Mouse (Mus musculus): Measurements from ENCODE around the gene Hist1h2an. TPM values are rescaled to one million over a fixed set of nuclear protein-coding genes. Genes with fewer than 3 reads are reported as not detected.

The Hist1h2an gene
- polyA plus RNA-seq (2012; rRNA removed) = 25.0 and 44.3 TPM in 2 replicates

DNA sequence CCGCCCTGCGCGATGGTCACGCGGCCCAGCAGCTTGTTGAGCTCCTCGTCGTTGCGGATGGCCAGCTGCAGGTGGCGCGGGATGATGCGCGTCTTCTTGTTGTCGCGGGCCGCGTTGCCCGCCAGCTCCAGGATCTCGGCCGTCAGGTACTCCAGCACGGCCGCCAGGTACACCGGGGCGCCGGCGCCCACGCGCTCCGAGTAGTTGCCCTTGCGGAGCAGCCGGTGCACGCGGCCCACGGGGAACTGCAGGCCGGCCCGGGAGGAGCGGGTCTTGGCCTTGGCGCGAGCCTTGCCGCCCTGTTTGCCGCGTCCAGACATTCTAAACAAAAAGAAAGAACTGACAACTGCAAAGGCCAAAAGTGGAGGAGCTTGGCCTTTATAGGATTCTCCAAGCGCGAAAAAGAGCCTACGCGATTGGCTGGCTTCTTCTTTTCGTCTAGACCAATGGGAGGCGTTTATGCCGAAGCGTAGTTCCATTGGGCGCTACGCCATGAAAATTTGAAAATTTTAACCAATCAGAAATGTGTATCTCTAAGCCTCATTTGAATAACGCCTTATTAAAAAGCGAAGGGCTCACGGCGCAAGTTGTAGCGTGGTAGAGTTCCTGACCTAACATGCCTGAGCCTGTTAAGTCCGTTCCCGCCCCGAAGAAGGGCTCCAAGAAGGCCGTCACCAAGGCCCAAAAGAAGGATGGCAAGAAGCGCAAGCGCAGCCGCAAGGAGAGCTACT is at the start of gene Hist1h2an, which contains the start of gene Hist1h2bp:
Gene Hist1h2an (minus strand): TSS at position 320 of the 731 bp plus-strand sequence.
Gene Hist1h2bp (plus strand): TSS at position 563 of the 731 bp plus-strand sequence.

DNA sequence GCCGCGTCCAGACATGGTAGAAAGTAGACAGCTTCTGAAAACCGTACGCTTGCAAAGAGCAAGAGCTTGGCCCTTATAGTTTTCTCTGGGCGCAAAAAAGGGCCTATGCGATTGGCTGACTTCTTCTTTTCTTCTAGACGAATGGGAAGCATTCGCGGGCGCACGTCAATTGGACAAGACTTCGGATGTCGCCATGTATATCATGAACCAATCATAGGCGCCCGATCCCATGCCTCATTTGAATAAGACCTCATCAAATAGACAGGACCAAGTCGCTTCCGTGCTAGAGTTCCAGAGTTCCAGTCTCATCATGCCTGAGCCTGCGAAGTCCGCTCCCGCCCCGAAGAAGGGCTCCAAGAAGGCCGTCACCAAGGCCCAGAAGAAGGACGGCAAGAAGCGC is 46.4 kb upstream of the Hist1h2an start, which contains the start of the genes Hist1h2ap and Hist1h2br:
Gene Hist1h2ap (minus strand): TSS at position 47 of the 400 bp plus-strand sequence.
Gene Hist1h2br (plus strand): TSS at position 283 of the 400 bp plus-strand sequence.

DNA sequence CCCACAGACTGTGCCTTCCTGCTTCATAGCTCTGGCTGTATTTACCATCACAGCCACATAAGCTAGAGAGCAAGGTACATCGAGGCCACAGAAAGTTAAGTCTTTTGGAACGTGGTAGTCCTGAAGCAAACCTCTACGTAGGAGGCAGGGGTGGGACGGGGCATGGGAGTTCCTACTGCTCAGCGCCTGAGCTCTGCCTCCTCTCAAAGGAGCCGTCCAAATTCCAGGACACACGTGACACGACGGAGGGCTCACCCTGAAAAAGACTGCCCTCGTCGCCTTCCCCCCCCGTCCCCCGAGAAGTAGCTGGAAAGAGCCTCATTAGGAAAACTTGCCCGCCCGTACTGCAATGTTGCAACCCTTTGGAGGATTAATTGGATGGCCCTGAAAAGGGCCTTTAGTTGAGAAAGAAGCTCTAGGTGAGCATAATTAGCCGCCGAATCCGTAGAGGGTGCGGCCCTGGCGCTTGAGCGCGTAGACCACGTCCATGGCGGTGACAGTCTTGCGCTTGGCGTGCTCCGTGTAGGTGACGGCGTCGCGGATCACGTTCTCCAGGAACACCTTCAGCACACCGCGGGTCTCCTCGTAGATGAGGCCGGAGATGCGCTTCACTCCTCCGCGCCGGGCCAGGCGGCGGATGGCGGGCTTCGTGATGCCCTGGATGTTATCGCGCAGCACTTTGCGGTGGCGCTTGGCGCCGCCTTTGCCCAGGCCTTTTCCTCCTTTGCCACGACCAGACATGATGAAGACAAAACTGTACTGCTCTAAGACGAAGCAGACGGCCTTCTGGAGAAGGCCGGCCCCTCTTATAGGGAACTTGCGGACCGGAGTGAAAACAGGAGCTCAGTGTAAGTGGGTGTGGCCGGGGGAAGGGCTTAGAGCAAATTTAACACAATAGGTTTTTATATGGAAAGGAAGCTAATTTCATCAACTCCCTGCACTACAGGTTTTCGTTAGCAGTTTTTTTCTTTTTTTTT is 44.7 kb upstream of the Hist1h2an start, which contains the start of gene Hist1h4n:
Gene Hist1h4n (minus strand): TSS at position 779 of the 977 bp plus-strand sequence.

DNA sequence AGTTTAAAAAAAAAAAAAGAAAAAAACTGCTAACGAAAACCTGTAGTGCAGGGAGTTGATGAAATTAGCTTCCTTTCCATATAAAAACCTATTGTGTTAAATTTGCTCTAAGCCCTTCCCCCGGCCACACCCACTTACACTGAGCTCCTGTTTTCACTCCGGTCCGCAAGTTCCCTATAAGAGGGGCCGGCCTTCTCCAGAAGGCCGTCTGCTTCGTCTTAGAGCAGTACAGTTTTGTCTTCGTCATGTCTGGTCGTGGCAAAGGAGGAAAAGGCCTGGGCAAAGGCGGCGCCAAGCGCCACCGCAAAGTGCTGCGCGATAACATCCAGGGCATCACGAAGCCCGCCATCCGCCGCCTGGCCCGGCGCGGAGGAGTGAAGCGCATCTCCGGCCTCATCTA is 24.5 kb upstream of the Hist1h2an start, which contains the start of gene Hist1h4m:
Gene Hist1h4m (plus strand): TSS at position 208 of the 400 bp plus-strand sequence.

DNA sequence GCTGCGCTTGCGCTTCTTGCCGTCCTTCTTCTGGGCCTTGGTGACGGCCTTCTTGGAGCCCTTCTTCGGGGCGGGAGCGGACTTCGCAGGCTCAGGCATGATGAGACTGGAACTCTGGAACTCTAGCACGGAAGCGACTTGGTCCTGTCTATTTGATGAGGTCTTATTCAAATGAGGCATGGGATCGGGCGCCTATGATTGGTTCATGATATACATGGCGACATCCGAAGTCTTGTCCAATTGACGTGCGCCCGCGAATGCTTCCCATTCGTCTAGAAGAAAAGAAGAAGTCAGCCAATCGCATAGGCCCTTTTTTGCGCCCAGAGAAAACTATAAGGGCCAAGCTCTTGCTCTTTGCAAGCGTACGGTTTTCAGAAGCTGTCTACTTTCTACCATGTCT is 23.1 kb upstream of the Hist1h2an start, which contains the start of the genes Hist1h2bq and Hist1h2ao:
Gene Hist1h2bq (minus strand): TSS at position 125 of the 400 bp plus-strand sequence.
Gene Hist1h2ao (plus strand): TSS at position 393 of the 400 bp plus-strand sequence.

DNA sequence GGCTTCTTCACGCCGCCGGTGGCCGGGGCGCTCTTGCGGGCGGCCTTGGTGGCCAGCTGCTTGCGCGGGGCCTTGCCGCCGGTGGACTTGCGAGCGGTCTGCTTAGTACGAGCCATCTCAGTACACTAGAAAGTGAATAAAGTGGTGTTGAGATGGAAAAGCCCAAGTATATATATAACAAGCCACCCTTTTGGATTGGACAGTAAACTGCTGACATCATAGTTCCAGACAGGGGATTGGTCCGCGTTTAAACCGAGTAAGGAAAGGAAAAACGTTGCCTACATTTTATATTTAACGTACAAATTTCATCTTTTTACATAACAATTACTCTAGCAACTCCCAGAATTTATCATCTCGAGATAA is 3.8 kb downstream of the Hist1h2an start, which contains the start of gene Hist1h3i:
Gene Hist1h3i (minus strand): TSS at position 116 of the 363 bp plus-strand sequence.

DNA sequence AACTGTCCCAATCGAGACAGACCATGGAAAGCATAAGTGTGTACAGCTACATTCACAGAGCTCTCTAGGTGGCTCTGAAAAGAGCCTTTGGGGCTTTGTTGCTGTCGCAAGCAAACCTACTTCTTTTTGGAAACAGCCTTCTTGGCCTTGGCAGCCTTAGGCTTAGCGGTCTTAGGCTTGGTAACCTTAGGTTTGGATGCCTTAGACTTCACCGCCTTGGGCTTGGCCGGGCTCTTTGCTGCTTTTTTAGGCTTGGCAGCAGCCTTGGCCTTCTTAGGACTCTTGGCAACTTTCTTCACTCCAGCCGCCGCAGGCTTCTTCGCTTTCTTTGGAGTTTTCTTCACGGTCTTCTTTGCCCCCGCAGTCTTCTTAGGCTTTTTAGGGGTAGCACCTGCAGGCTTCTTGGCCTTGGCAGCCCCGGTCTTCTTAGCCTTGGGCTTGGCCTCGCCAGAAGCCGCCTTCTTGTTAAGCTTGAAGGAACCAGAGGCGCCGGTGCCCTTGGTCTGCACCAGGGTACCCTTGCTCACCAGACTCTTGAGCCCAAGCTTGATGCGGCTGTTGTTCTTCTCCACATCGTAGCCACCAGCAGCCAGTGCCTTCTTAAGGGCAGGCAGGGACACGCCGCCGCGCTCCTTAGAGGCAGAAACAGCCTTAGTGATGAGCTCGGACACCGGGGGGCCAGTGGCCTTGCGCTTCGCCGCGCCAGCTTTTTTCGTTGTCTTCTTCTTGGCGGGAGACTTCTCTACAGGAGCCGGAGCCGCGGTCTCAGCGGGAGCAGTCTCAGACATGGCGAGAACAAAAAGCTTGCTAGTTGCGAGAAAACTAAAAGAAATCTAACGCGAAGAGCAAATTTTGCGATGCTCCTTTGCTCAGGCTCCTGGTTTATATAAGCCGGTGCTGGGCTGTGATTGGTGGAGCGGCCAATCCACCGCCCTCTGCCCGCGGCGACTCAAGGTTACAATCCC is 7.0 kb downstream of the Hist1h2an start, which contains the start of gene Hist1h1b:
Gene Hist1h1b (minus strand): TSS at position 859 of the 965 bp plus-strand sequence.

DNA sequence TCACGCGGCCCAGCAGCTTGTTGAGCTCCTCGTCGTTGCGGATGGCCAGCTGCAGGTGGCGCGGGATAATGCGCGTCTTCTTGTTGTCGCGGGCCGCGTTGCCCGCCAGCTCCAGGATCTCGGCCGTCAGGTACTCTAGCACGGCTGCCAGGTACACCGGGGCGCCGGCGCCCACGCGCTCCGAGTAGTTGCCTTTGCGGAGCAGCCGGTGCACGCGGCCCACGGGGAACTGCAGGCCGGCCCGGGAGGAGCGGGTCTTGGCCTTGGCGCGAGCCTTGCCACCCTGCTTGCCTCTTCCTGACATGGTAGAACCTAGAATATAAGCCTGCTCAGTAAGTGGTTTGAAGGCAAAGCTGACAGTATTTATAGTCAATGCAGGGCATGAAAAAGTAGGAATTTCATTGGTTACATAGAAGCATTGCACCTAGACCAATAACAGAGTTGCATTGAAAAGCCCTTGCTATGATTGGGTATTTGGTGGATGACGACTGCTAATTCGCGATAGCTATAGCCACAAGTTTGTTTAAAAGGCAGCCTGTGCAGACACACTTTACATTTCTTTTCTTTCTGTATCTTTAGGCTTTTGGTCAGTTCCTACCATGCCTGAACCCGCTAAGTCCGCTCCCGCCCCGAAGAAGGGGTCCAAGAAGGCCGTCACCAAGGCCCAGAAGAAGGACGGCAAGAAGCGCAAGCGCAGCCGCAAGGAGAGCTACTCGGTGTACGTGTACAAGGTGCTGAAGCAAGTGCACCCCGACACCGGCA is 33.3 kb downstream of the Hist1h2an start, which contains the start of the genes Hist1h2ak and Hist1h2bn:
Gene Hist1h2ak (minus strand): TSS at position 304 of the 762 bp plus-strand sequence.
Gene Hist1h2bn (plus strand): TSS at position 600 of the 762 bp plus-strand sequence.

DNA sequence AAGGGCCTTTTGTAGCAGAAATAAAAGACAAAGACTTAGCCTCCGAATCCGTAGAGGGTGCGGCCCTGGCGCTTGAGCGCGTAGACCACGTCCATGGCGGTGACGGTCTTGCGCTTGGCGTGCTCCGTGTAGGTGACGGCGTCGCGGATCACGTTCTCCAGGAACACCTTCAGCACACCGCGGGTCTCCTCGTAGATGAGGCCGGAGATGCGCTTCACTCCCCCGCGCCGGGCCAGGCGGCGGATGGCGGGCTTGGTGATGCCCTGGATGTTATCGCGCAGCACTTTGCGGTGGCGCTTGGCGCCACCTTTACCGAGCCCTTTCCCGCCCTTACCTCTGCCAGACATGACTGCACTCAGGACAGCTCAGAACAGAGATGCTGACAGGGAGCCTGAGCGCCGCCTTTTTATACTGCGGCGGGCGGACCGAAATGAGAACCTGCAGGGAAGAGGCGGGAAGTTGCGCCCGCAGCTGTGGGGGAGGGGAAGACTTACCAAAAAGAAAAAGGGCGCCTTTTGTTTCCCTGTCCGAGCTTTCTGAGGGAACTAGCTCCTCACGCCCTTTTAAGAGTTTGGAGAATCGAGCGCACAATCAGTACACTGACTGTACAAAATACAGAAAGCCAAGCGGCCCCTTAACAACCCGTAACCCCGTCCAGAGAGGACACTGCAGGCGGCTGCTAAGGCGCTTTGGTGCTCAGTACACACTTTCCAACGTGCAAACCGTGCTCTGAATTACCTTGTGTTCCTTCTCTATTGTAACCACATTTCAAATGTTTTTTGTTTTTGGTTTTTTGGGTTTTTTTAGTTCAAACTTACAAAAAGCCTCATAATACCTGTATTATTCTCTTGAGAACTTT is 36.6 kb downstream of the Hist1h2an start, which contains the start of gene Hist1h4k:
Gene Hist1h4k (minus strand): TSS at position 347 of the 859 bp plus-strand sequence.

Other genes with a start within 250 kb of the Hist1h2an start
- gene Olfr1366, start 244.4 kb downstream of the Hist1h2an start, polyA plus RNA-seq (2012; rRNA removed) = not detected in 2 replicates
- not detected in 2 replicates for gene Olfr1535, start 227.3 kb downstream of the Hist1h2an start, polyA plus RNA-seq (2012; rRNA removed)
- not detected in 2 replicates for gene Olfr1364, start 205.5 kb downstream of the Hist1h2an start, polyA plus RNA-seq (2012; rRNA removed)
- not detected in 2 replicates for gene Olfr1362, start 173.2 kb downstream of the Hist1h2an start, polyA plus RNA-seq (2012; rRNA removed)
- gene Olfr11, start 144.7 kb downstream of the Hist1h2an start, polyA plus RNA-seq (2012; rRNA removed) = not detected in 2 replicates
- gene Olfr1361, start 123.8 kb downstream of the Hist1h2an start, polyA plus RNA-seq (2012; rRNA removed) = not detected in 2 replicates
- gene Olfr1360, start 109.8 kb downstream of the Hist1h2an start, polyA plus RNA-seq (2012; rRNA removed) = not detected in 2 replicates
- not detected in 2 replicates for gene Olfr1359, start 89.1 kb downstream of the Hist1h2an start, polyA plus RNA-seq (2012; rRNA removed)
- 7.5 and 13.6 TPM in 2 replicates for gene Hist1h2bl, start 71.1 kb downstream of the Hist1h2an start, polyA plus RNA-seq (2012; rRNA removed)
- 82.9 and 155 TPM in 2 replicates for gene Hist1h2ai, start 70.8 kb downstream of the Hist1h2an start, polyA plus RNA-seq (2012; rRNA removed)
- gene Hist1h3h, start 69.6 kb downstream of the Hist1h2an start, polyA plus RNA-seq (2012; rRNA removed) = 77.1 and 77.2 TPM in 2 replicates
- 8.9 and 11.6 TPM in 2 replicates for gene Hist1h2bm, start 65.2 kb downstream of the Hist1h2an start, polyA plus RNA-seq (2012; rRNA removed)
- gene Hist1h4j, start 52.2 kb downstream of the Hist1h2an start, polyA plus RNA-seq (2012; rRNA removed) = 7.1 and 10.2 TPM in 2 replicates
- 40.6 and 44.5 TPM in 2 replicates for gene Hist1h4k, start 36.7 kb downstream of the Hist1h2an start, polyA plus RNA-seq (2012; rRNA removed)
- gene Hist1h2ak, start 33.4 kb downstream of the Hist1h2an start, polyA plus RNA-seq (2012; rRNA removed) = 46.6 and 59.1 TPM in 2 replicates
- gene Hist1h2bn, start 33.1 kb downstream of the Hist1h2an start, polyA plus RNA-seq (2012; rRNA removed) = 20.8 and 32.3 TPM in 2 replicates
- gene Hist1h1b, start 6.6 kb downstream of the Hist1h2an start, polyA plus RNA-seq (2012; rRNA removed) = 2.2 and 3.3 TPM in 2 replicates
- 60.0 and 85.2 TPM in 2 replicates for gene Hist1h3i, start 3.8 kb downstream of the Hist1h2an start, polyA plus RNA-seq (2012; rRNA removed)
- gene Hist1h2bp, start 243 bp upstream of the Hist1h2an start, polyA plus RNA-seq (2012; rRNA removed) = 7.3 and 7.7 TPM in 2 replicates
- 28.9 and 46.9 TPM in 2 replicates for gene Hist1h2bq, start 23.0 kb upstream of the Hist1h2an start, polyA plus RNA-seq (2012; rRNA removed)
- not detected in 2 replicates for gene Hist1h2ao, start 23.2 kb upstream of the Hist1h2an start, polyA plus RNA-seq (2012; rRNA removed)
- gene Hist1h4m, start 24.5 kb upstream of the Hist1h2an start, polyA plus RNA-seq (2012; rRNA removed) = not detected in 2 replicates
- 30.0 and 31.2 TPM in 2 replicates for gene Hist1h4n, start 45.0 kb upstream of the Hist1h2an start, polyA plus RNA-seq (2012; rRNA removed)
- gene Hist1h2ap, start 46.3 kb upstream of the Hist1h2an start, polyA plus RNA-seq (2012; rRNA removed) = 1,050 and 1,797 TPM in 2 replicates
- gene Hist1h2br, start 46.5 kb upstream of the Hist1h2an start, polyA plus RNA-seq (2012; rRNA removed) = 23.0 and 38.8 TPM in 2 replicates
- 3.0 and 4.7 TPM in 2 replicates for gene Zfp184, start 157.9 kb upstream of the Hist1h2an start, polyA plus RNA-seq (2012; rRNA removed)
- gene Pom121l2, start 194.0 kb upstream of the Hist1h2an start, polyA plus RNA-seq (2012; rRNA removed) = not detected in 2 replicates
- 0.15 and 0.25 TPM in 2 replicates for gene Prss16, start 222.5 kb upstream of the Hist1h2an start, polyA plus RNA-seq (2012; rRNA removed)
- 56.4 and 124 TPM in 2 replicates for gene Hist1h2ah, start 248.3 kb upstream of the Hist1h2an start, polyA plus RNA-seq (2012; rRNA removed)
- gene Hist1h2bk, start 248.7 kb upstream of the Hist1h2an start, polyA plus RNA-seq (2012; rRNA removed) = 30.5 and 38.9 TPM in 2 replicates

Data from ovary, adult 2 months (tissue).